Mouse (Mus musculus) embryo, embryonic 9.5 days (tissue): ENCODE results near the gene Bckdk.
"Not testable (repeated sequence)": the region's sequence is repeated elsewhere in the genome, so short reads cannot be mapped to it uniquely, and the experiment has no call there.

ENCODE experiments used
- DNase-seq: peaks from one replicate; pipeline ENCODE4 v3.0.0-alpha.2; 2017; ENCODE audit errors: extremely low spot score

The Bckdk gene

GRCm38 (mm10) chr7:127895891-127896290, 8.0 kb upstream of the Bckdk start:
- DNase-seq, result not testable (repeated sequence)

GRCm38 (mm10) chr7:127896384-127896783, 7.5 kb upstream of the Bckdk start:
- DNase-seq, result peak; percentile 39

DNA sequence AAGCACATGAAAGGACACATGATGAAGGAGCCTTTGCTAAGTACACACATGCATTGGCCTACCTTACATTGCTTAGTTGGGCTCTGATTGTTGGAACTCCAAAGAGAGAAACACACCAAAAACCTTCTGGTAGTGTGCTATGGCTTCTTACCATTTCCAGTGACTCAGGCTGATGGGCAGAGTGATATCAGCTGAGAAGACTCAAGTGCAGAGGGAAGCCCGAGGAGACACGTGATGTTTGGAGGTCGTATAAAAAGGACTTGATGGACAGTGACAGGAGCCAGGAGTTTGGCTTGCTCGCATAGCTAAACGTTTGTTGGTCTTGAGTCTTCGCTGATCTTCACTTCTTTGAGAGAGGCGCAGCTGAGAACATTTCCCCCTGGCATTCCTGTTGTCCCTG, 6.3 kb upstream of the Bckdk start:
- DNase-seq, result no peak

DNA sequence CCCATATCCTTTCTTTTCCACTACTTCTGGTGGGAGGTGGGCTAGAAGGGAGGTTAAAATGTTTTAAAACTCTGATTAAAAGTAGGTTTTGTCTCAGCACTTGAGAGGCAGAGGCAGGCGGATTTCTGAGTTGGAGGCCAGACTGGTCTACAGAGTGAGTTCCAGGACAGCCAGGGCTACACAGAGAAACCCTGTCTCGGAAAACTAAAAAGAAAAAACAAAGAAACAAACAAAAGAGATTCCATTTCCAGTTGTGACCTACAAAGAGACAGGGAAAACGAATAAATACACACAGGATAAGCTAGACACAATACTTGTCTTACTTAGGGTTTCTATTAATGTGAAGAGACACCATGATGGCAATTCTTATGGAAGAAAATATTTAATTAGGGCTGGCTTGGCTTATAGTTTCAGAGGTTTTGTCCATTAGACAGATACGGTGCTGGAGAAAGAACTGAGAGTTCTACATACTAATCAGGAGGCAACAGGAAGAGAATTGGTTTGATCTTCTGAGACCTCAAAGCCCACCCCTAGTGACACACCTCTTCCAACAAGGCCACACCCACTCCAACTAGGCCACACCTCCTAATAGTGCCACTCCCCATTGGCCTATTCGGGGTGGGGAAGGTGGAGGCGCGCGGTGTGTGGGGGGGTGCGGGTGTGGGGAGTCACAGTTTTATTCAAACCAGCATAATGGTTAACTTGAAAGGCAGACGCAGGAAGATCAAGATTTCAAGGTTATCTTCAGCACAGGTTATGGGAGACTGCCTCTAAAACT, 5.5 kb upstream of the Bckdk start:
- no peak for DNase-seq

DNA sequence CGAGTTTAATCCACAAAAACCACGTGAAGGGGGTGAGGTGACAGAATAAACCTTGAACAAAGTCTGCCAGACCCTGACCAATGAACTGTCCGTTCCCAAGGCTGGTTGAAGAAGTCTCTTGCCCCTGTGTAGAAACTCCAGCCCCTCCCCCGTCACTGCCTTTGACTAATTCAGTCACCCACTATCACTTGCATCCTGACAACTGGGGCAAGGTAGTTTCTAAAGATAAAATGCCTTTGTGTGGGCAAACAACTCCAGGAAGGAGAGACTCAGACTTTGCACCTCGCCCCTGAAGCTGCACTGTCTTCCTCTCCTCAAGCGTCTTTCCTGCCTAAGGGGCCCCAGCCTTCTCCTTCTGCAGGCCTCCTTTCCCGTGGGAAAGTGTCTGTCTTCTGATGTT, 3.9 kb upstream of the Bckdk start:
- DNase-seq, result no peak

- no peak for DNase-seq
These were observed 2.1 kb upstream of the Bckdk start for GRCm38 (mm10) chr7:127901772-127902171.

DNA sequence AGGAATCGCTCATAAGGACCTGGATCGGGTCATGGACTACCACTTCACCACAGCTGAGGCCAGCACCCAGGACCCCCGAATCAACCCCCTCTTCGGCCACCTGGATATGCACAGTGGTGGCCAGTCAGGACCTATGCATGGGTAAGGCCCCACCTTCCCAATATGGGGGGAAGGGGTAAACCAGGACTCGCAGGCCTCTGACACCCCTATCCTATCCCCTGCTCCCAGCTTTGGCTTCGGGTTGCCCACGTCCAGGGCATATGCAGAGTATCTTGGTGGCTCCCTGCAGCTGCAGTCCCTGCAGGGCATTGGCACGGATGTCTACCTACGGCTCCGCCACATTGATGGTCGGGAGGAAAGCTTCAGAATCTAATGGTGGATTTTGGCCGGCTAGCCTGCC, 4.1 kb downstream of the Bckdk start:
- no peak for DNase-seq

DNA sequence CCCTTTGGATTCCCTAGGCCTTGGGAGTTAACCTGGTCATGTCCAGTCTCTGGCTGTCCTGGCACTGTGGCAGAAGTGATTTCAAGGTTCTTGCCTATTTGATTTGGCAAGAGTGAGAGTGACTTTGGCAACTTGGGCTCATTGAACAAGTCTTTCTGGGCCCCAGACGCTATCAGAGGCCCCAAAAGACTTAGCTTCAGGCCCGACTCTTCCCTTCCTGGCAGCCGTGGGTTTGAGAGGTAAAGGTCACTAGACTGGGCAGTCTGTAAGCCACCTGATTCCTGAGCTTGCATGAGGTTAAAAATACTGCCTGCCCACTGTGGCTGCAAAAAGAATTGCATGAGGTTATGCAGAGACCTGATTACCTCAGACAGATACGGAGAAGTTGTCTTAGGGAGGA, 4.8 kb downstream of the Bckdk start:
- DNase-seq, result no peak

GRCm38 (mm10) chr7:127912190-127912871, 8.4 kb downstream of the Bckdk start, which contains the start of gene Kat8:
Gene Kat8 (plus strand): TSS chr7:127912516.
- DNase-seq, result peak; percentile 96

DNA sequence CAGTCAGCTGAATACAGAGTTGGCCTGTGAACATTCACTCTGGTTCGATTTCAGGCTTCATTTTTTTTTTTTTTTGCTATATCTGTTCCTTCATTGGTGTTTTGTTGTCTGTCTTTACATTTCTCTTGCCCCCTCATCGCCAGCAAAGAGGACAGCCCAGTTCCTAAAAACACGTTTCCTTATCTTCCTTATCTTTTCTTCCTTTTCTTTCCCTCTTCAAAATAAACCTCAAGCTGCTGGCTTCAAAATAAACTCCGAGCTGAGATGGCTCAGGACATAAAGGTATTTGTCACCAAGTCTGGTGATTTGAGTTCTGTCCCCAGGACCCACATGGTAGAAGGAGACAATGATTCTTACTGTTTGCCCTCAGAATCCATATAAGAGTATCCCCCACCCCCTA, 9.1 kb downstream of the Bckdk start:
- no peak for DNase-seq

- DNase-seq, result no peak
These were observed 11.4 kb downstream of the Bckdk start for GRCm38 (mm10) chr7:127915293-127915692.

DNA sequence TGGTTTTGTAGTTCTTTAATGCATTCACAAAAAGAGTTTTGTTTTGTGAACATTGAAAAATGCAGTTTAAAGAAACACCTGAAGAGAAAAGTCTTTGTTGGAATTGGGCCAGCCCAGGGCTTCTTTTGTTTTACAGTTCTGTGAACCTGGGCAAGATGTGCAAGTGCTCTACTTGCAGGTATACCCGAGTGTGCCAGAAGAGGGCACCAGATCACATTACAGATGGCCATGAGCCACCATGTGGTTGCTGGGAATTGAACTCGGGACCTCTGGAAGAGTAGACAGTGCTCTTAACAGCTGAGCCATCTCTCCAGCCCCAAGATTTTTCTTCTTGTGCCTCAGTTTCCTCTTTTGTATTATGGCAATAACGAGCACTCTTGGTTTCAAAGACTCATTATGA, 14.3 kb downstream of the Bckdk start:
- DNase-seq, result no peak

DNA sequence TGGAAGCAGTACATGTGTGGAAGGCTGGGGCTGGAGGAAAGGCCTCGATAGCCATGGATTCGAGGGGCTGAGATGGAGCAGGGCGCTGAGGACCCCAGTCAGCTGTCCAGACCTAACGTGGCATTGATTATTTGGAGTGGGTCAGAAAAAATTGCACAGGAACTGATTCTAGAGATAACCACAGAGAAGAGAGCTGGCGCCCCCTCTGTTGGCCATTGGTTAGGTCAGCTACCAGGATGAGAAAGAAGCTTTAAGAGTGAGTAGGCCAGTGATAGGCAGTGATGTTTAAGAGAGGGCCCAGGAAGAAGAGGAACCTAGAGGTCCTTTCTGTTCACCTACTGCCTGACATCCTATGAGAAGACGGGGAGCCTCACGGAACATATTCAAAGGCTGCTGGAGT, 15.4 kb downstream of the Bckdk start:
- DNase-seq, result no peak

GRCm38 (mm10) chr7:127921516-127921915, 17.6 kb downstream of the Bckdk start:
- DNase-seq, result peak; percentile 27

DNA sequence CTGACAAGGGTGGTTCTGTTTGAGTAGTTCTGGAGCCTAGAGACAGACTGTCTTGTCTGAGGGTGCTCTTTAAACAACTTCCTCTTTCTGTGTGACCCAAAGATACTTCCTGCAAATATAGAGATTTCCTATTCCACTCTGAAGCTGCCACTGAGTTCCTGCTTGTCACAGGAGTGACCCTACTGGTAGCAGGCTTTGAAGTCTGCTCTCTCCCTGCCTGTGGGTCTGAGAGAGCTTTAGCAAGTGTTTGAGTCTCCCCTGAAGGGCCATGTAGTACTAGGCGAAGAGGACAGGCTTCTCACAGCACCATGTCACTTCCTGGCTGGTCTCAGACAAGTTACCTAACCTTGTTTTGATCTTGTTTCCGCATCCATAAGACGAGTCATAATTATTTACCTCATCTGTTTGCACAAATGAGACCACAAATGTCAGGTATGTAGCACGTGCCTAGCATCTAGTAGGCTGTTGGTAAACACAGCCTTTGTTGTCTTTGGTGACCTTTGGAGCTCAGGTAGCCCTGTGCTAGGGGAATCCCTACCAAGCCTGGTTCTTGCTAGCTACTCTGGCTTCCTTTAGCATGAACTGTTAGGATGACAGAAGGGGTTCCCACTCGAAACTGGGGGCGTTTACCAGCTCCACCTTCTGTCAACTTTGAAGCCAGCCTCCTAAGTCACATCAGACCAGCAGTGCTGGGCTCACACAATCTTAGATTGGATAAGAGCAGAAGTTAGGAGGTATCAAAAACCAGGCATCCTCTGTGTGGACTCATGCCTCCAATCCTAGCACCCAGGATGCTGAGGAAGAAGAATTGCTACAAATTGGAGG, 18.8 kb downstream of the Bckdk start:
- no peak for DNase-seq

DNA sequence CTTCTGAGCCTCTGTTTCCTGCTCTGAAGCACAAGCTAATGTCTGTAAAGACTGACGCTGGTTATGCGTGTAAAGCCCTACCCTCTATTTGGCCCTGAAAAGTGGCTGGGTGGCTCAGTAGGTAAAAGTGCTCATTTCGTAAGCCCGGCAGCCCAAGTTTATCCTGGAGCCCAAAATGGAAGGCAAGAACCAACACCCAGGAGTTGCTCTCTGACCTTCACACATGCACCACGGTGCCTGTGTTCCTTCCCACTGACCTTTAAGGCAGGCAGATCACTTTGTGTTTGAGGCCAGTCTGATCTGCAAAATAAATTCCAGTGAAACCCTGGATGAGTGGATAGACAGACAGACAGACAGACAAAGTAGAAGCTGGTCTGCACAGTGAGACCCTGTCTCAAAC, 19.8 kb downstream of the Bckdk start:
- no peak for DNase-seq

GRCm38 (mm10) chr7:127925252-127925651, 21.4 kb downstream of the Bckdk start:
- DNase-seq, result peak; percentile 24

DNA sequence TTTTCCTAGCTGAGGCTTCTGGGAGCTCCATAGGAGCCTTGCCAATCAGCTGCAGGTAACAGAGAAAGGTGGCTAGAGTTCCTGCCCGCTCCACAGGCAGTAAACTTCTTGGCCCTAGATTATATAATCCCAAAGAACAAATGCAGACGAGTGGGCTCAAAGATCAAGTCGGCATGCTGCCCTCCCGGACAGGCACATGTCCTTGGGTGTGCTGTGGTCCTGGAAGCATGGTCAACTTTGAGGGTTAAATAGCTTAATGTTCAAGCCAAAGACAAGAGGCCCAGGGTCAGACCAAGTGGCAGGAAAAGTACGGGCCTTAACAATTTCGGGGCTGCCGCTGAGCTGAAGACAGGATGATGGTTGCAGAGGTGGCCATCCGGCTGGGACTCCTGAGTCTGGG, 22.2 kb downstream of the Bckdk start:
- no peak for DNase-seq

DNA sequence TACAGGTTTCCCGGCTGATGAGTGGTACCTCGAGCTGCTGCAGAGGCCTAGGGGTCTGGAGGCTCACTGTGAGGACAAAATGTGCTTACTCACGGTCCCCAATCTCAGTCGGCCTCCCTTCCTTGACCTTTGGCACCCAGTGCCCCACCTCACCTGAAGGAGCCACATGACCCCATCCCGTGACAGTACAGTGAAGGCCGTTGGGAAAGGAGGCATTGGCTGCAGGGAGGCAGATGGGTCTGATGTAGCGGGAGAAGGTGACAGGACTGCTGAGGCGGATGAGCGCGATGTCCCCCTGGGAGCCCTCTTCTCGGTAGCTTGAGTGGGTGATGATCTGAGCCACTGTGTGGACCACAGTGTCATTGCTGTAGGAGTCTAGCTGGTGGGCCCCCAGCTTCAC, 23.0 kb downstream of the Bckdk start:
- no peak for DNase-seq

- DNase-seq, result no peak
These were observed 23.8 kb downstream of the Bckdk start for GRCm38 (mm10) chr7:127927726-127928125.

DNA sequence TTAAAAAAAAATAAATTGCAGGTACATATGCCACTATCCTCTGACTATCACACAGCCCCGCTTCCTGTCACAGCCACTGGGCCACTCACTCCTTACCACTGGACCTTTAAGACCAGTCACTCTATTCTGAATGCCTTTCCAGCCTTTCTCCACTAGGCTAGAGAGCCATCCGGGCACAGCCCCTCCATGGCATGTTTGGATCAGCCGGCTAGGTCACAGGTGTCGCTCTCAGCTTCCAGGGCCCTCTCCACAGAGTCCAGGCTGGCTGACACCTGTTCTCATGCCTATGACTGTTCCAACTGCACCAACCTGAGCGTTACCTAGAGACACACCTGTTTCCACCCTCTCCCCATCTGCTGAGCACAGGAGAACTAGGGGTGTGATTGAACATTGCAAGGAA, 24.7 kb downstream of the Bckdk start:
- no peak for DNase-seq

GRCm38 (mm10) chr7:127929923-127930322, 26.0 kb downstream of the Bckdk start, which contains the start of gene Prss8:
Gene Prss8 (minus strand): TSS chr7:127930104.
- peak; percentile 20 for DNase-seq
